Mouse (Mus musculus): ENCODE results near the gene Lars2. TPM values are rescaled to one million over a fixed set of nuclear protein-coding genes. Genes with fewer than 3 reads are reported as not detected.
"Not testable (repeated sequence)": the region's sequence is repeated elsewhere in the genome, so short reads cannot be mapped to it uniquely, and the experiment has no call there.

The Lars2 gene
- total and polyA plus RNA-seq, 3 experiments = 634 to 10,095 (median 684) TPM

- Histone ChIP-seq H3K27ac (ENCODE audit: control insufficient read depth, low read depth, low read length) (peak overlapping the region; percentile 37), H3K27me3 (ENCODE audit: control insufficient read depth in 1 of 2, insufficient read depth in 2 of 2, low read length in 2 of 2) (no peaks in the 10 kb centered on the region), H3K36me3 (ENCODE audit: control insufficient read depth in 1 of 2, insufficient read depth in 2 of 2, low read length in 2 of 2) (peaks cover 1 to 39% of the 10 kb centered on the region in 2 experiments; a peak in 3 of 4 replicates), H3K4me3 (ENCODE audit: control insufficient read depth in 1 of 2, insufficient read depth in 1 of 2, low read depth in 2 of 2, low read length in 2 of 2) (no peak overlapping the region), H3K79me2 (ENCODE audit: control insufficient read depth, insufficient read depth, low read length, poor library complexity) (no peaks in the 10 kb centered on the region; the same call in 1 of the 2 replicates), H3K4me1 (ENCODE audit: control insufficient read depth in 1 of 2, insufficient read depth in 2 of 2, low read length in 2 of 2) (peaks cover 25 to 38% of the 10 kb centered on the region in 2 experiments), H3K9me3 (replicated peaks; ENCODE audit: insufficient read depth, low read length) (no peaks in the 10 kb centered on the region), H3K9ac (ENCODE audit: control insufficient read depth, low read depth, low read length, poor library complexity, severe bottlenecking) (no peak overlapping the region)
- TF ChIP-seq EP300 (IDR thresholded peaks at IDR 0.05; ENCODE audit: low read depth in 1 of 2, low read length in 2 of 2) (no peak), MYC (IDR thresholded peaks at IDR 0.05; ENCODE audit: low read depth, low read length) (no peak), MAFK (IDR thresholded peaks at IDR 0.05; ENCODE audit: borderline replicate concordance, low read depth, low read length) (peak; percentile 84)
- DNase-seq (ENCODE audit: low read depth, low spot score) = no peak
Observed at GRCm38 (mm10) chr9:123385352-123386198, 18.8 kb downstream of the Lars2 start.

GRCm38 (mm10) chr9:123386347-123386746 is 19.6 kb downstream of the Lars2 start:
- Histone ChIP-seq H3K4me3 (ENCODE audit: control insufficient read depth in 1 of 2, insufficient read depth in 1 of 2, low read depth in 2 of 2, low read length in 2 of 2) (no peak overlapping the region), H3K27ac (ENCODE audit: control insufficient read depth, low read depth, low read length) (peak overlapping the region; percentile 37; the same call in 1 of the 2 replicates), H3K9ac (ENCODE audit: control insufficient read depth, low read depth, low read length, poor library complexity, severe bottlenecking) (no peak overlapping the region), H3K79me2 (ENCODE audit: control insufficient read depth, insufficient read depth, low read length, poor library complexity) (no peaks in the 10 kb centered on the region; the same call in 1 of the 2 replicates), H3K27me3 (ENCODE audit: control insufficient read depth in 1 of 2, insufficient read depth in 2 of 2, low read length in 2 of 2) (no peaks in the 10 kb centered on the region), H3K4me1 (ENCODE audit: control insufficient read depth in 1 of 2, insufficient read depth in 2 of 2, low read length in 2 of 2) (peaks cover 32 to 43% of the 10 kb centered on the region in 2 experiments), H3K9me3 (replicated peaks; ENCODE audit: insufficient read depth, low read length) (no peaks in the 10 kb centered on the region), H3K36me3 (ENCODE audit: control insufficient read depth in 1 of 2, insufficient read depth in 2 of 2, low read length in 2 of 2) (peaks cover 1 to 47% of the 10 kb centered on the region in 2 experiments; a peak in 3 of 4 replicates)
- TF ChIP-seq TAL1 (IDR thresholded peaks at IDR 0.05; ENCODE audit: low read length) (peak; percentile 74), TCF12 (IDR thresholded peaks at IDR 0.05; ENCODE audit: low read depth, low read length) (peak; percentile 47; the same call in 1 of the 2 replicates), BHLHE40 (IDR thresholded peaks at IDR 0.05; ENCODE audit: borderline replicate concordance, low read depth, low read length) (no peak; the same call in 1 of the 2 replicates), EP300 (IDR thresholded peaks at IDR 0.05; ENCODE audit: low read depth in 1 of 2, low read length in 2 of 2) (peak; percentile 20 to 53; a peak in 3 of 4 replicates), GATA1 (IDR thresholded peaks at IDR 0.05; ENCODE audit: low read depth, low read length) (peak; percentile 54)
- peak; percentile 40 for DNase-seq (ENCODE audit: low read depth, low spot score)

GRCm38 (mm10) chr9:123388087-123389007 is 21.6 kb downstream of the Lars2 start:
- peaks cover 33 to 45% of the 10 kb centered on the region in 2 experiments for H3K4me1 ChIP-seq (ENCODE audit: control insufficient read depth in 1 of 2, insufficient read depth in 2 of 2, low read length in 2 of 2)
- DNase-seq (ENCODE audit: low read depth, low spot score) = peak; percentile 91
- H3K9ac ChIP-seq (ENCODE audit: control insufficient read depth, low read depth, low read length, poor library complexity, severe bottlenecking) = peak overlapping the region; percentile 73
- H3K36me3 ChIP-seq (ENCODE audit: control insufficient read depth in 1 of 2, insufficient read depth in 2 of 2, low read length in 2 of 2) = peaks cover 1 to 51% of the 10 kb centered on the region in 2 experiments; a peak in 3 of 4 replicates
- H3K4me3 ChIP-seq (ENCODE audit: control insufficient read depth in 1 of 2, insufficient read depth in 1 of 2, low read depth in 2 of 2, low read length in 2 of 2) = peak overlapping the region; percentile 47 to 59
- H3K9me3 ChIP-seq (replicated peaks; ENCODE audit: insufficient read depth, low read length); H3K79me2 ChIP-seq (ENCODE audit: control insufficient read depth, insufficient read depth, low read length, poor library complexity); H3K27me3 ChIP-seq (ENCODE audit: control insufficient read depth in 1 of 2, insufficient read depth in 2 of 2, low read length in 2 of 2): not testable (repeated sequence)
- H3K27ac ChIP-seq (ENCODE audit: control insufficient read depth, low read depth, low read length) = peak overlapping the region; percentile 95
- TF ChIP-seq TCF12 (IDR thresholded peaks at IDR 0.05; ENCODE audit: low read depth, low read length) (peak; percentile 66), MAFK (IDR thresholded peaks at IDR 0.05; ENCODE audit: borderline replicate concordance, low read depth, low read length) (0 out of 2 replicates have a peak, but pooled peaks have one; percentile 9), ETS1 (IDR thresholded peaks at IDR 0.05; ENCODE audit: low read depth, low read length) (peak; percentile 89), MAZ (IDR thresholded peaks at IDR 0.05; ENCODE audit: low read depth, low read length) (peak; percentile 75; the same call in 1 of the 2 replicates), MXI1 (IDR thresholded peaks at IDR 0.05; ENCODE audit: low read depth, low read length) (peak; percentile 73), MYC (IDR thresholded peaks at IDR 0.05; ENCODE audit: low read depth, low read length) (peak; percentile 51), ELF1 (IDR thresholded peaks at IDR 0.05; ENCODE audit: low read depth, low read length) (peak; percentile 6; the same call in 1 of the 2 replicates), EP300 (IDR thresholded peaks at IDR 0.05; ENCODE audit: low read depth in 1 of 2, low read length in 2 of 2) (peak; percentile 83 to 86), TAL1 (IDR thresholded peaks at IDR 0.05; ENCODE audit: low read length) (peak; percentile 33), KAT2A (conservative IDR thresholded peaks at IDR 0.05; ENCODE audit: low read depth, low read length) (0 out of 2 replicates have a peak, but pooled peaks have one; percentile 9), GATA1 (IDR thresholded peaks at IDR 0.05; ENCODE audit: low read depth, low read length) (peak; percentile 92), RCOR1 (IDR thresholded peaks at IDR 0.05; ENCODE audit: low read depth, low read length) (peak; percentile 71), ZNF384 (IDR thresholded peaks at IDR 0.05; ENCODE audit: low read depth, low read length) (0 out of 2 replicates have a peak, but pooled peaks have one; percentile 14), HCFC1 (IDR thresholded peaks at IDR 0.05; ENCODE audit: low read depth, low read length) (peak; percentile 52), NELFE (IDR thresholded peaks at IDR 0.05; ENCODE audit: low read depth, low read length) (peak; percentile 46), POLR2AphosphoS5 (IDR thresholded peaks at IDR 0.05; ENCODE audit: borderline replicate concordance, low read depth, low read length) (peak; percentile 19; the same call in 1 of the 2 replicates), NRF1 (IDR thresholded peaks at IDR 0.05; ENCODE audit: insufficient read depth, low read depth, low read length, poor library complexity, severe bottlenecking) (peak; percentile 49)
